Mouse (Mus musculus): ENCODE measurements around the gene Gm42791.

DNA sequence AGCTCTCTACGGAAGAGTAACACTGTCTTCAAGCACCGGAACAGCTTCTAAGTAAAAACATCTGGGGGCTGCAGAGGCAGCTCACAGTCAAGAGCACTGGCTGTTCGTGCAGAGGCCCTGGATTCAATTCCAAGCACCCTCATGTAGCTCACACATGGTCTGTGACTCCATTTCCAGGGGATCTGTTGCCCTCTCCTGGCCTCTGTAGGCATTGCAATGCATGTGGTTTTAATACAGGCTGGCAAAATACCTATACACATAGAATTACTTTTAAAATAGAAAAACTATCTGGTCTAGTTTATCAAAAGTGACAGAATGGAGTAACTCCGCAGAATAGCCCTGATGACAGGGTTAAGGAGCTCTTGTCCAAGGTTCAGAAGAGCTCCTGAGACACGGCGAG is 115.7 kb downstream of the Gm42791 start:
- no peak for TF ChIP-seq TAL1 (IDR thresholded peaks at IDR 0.05; ENCODE audit: low read length)
- no peak for TF ChIP-seq GATA1 (IDR thresholded peaks at IDR 0.05; ENCODE audit: low read length)

Data from erythroblast, embryonic 14.5 days (primary cell).